Mouse (Mus musculus) MEL (cell line): ENCODE results near the gene Galnt10.

ENCODE experiments used
- CTCF ChIP-seq, 3 experiments: IDR thresholded peaks in 2 of 3; conservative IDR thresholded peaks in 1 of 3; 2 replicates each; pipeline ENCODE4 v1.5.1; 2011 to 2012; ENCODE audit warnings: low read length in 3 of 3, low read depth in 2 of 3, mild to moderate bottlenecking in 2 of 3, improper control_type of control experiment in 1 of 3, inconsistent platforms in 1 of 3, mixed read lengths in 1 of 3, moderate library complexity in 1 of 3; ENCODE audit not compliant: control insufficient read depth in 1 of 3, insufficient read depth in 1 of 3, poor library complexity in 1 of 3, severe bottlenecking in 1 of 3
- GABPA ChIP-seq: IDR thresholded peaks from 2 replicates; pipeline ENCODE4 v1.6.1; 2012; ENCODE audit warnings: low read depth, mild to moderate bottlenecking, inconsistent platforms, low read length, improper control_type of control experiment, moderate library complexity
- POLR2A ChIP-seq, 2 experiments: IDR thresholded peaks; 2 replicates each; pipeline ENCODE4 v1.6.1; 2011 to 2012; ENCODE audit warnings: low read length in 2 of 2, mild to moderate bottlenecking in 2 of 2, control low read depth in 1 of 2, improper control_type of control experiment in 1 of 2, low read depth in 1 of 2, moderate library complexity in 1 of 2; ENCODE audit not compliant: control insufficient read depth in 1 of 2, insufficient read depth in 1 of 2, poor library complexity in 1 of 2
- POLR2AphosphoS2 ChIP-seq: IDR thresholded peaks from 2 replicates; pipeline ENCODE4 v1.6.1; 2011; ENCODE audit warnings: low read length, improper control_type of control experiment
- ZNF384 ChIP-seq: IDR thresholded peaks from 2 replicates; pipeline ENCODE4 v1.6.1; 2012; ENCODE audit warnings: low read depth, mild to moderate bottlenecking, inconsistent platforms, low read length, improper control_type of control experiment

GRCm38 (mm10) chr11:57652923-57653660 is 7.8 kb downstream of the Galnt10 start:
- no peak for TF ChIP-seq POLR2A (IDR thresholded peaks at IDR 0.05; ENCODE audit: control insufficient read depth in 1 of 2, insufficient read depth in 1 of 2, low read depth in 1 of 2, low read length in 2 of 2, poor library complexity in 1 of 2)
- TF ChIP-seq ZNF384: no peak
- no peak for TF ChIP-seq GABPA
- no peak for TF ChIP-seq CTCF (IDR thresholded peaks at IDR 0.05 in 2 of 3, conservative IDR thresholded peaks at IDR 0.05 in 1 of 3; ENCODE audit: control insufficient read depth in 1 of 3, insufficient read depth in 1 of 3, low read depth in 2 of 3, low read length in 3 of 3, poor library complexity in 1 of 3, severe bottlenecking in 1 of 3)
- TF ChIP-seq POLR2AphosphoS2: no peak
